Mouse (Mus musculus) kidney, adult 2 months (tissue): ENCODE measurements at regions not wholly inside any gene's neighbourhood (a gene's known extent, or its start where the extent isn't known, plus 50 kb on each side); places are given as distances from the start of the nearest gene placed in this dataset.
A peak's percentile ranks its signal among the peaks of the same experiment; 100 is the strongest.

Experiments used
- DNase-seq: peaks from one replicate; pipeline ENCODE4 v3.0.0; 2021
- H3K27ac ChIP-seq: fragments of 200-500 bp; 2 replicates; pipeline ENCODE4 v1.5.1; 2012; ENCODE audit warnings: low read depth, low read length, control low read depth, inconsistent platforms; ENCODE audit not compliant: insufficient read depth
- H3K27me3 ChIP-seq: fragments of 200-500 bp; replicated peaks from 2 replicates; pipeline ENCODE4 v1.6.1; 2012; ENCODE audit warnings: mild to moderate bottlenecking, moderate library complexity, low read length, inconsistent platforms; ENCODE audit not compliant: control insufficient read depth, insufficient read depth
- H3K36me3 ChIP-seq: fragments of 200-500 bp; 2 replicates; pipeline ENCODE4 v1.6.1; 2012; ENCODE audit warnings: mild to moderate bottlenecking, moderate library complexity, low read length, inconsistent platforms; ENCODE audit not compliant: control insufficient read depth, insufficient read depth
- H3K4me1 ChIP-seq: fragments of 200-500 bp; 2 replicates; pipeline ENCODE4 v1.6.1; 2011; ENCODE audit warnings: low read length; ENCODE audit not compliant: control insufficient read depth, insufficient read depth
- H3K4me3 ChIP-seq: fragments of 200-500 bp; 2 replicates; pipeline ENCODE4 v1.5.1; 2011; ENCODE audit warnings: mild to moderate bottlenecking, low read depth, low read length, control low read depth; ENCODE audit not compliant: insufficient read depth
- CTCF ChIP-seq: fragments of 200-500 bp; conservative IDR thresholded peaks from 2 replicates; pipeline ENCODE4 v1.5.1; 2011; ENCODE audit warnings: low read depth, mild to moderate bottlenecking, control low read depth, low read length, moderate library complexity, mixed read lengths; ENCODE audit not compliant: insufficient read depth, insufficient read length
- POLR2A ChIP-seq: fragments of 200-500 bp; IDR thresholded peaks from one replicate; pipeline ENCODE4 v1.6.1; 2011; ENCODE audit warnings: low read depth, low read length, control low read depth
- WGBS: fragments of 180-500 bp; shearing (Covaris S2); methylation state at CpG from one replicate; pipeline ENCODE4 v1.1.7; 2018; 5-methylcytosine and 5-hydroxymethylcytosine counted together

GRCm38 (mm10) chr13:37517055-37517807 is 172.2 kb downstream of the Ly86 start:
- DNase-seq = no peak
- no peak overlapping the region for H3K27ac ChIP-seq
- WGBS = 66% methylated on average over 14 of the region's 14 CpGs
- H3K36me3 ChIP-seq = no peaks in the 10 kb centered on the region
- H3K27me3 ChIP-seq = no peaks in the 10 kb centered on the region
- no peak overlapping the region for H3K4me3 ChIP-seq
- TF ChIP-seq CTCF = no peak
- TF ChIP-seq POLR2A = no peak
- peaks cover 16% of the 10 kb centered on the region; the same call in 1 of the 2 replicates for H3K4me1 ChIP-seq

- H3K36me3 ChIP-seq = no peaks in the 10 kb centered on the region
- 0 out of 2 replicates have a peak, but pooled peaks cover under 1% of the 10 kb centered on the region for H3K4me1 ChIP-seq
- no peak overlapping the region for H3K27ac ChIP-seq
- TF ChIP-seq CTCF (peak; percentile 31; the same call in 1 of the 2 replicates), POLR2A (no peak)
- H3K27me3 ChIP-seq = no peaks in the 10 kb centered on the region
- WGBS = 81% methylated on average over 3 of the region's 3 CpGs
- H3K4me3 ChIP-seq = no peak overlapping the region
- DNase-seq = peak; percentile 51
These were observed 174.9 kb downstream of the Ly86 start for GRCm38 (mm10) chr13:37519948-37520347.

- no peak overlapping the region for H3K4me3 ChIP-seq
- H3K27ac ChIP-seq = no peak overlapping the region
- 87% methylated on average over 15 of the region's 15 CpGs for WGBS
- no peaks in the 10 kb centered on the region for H3K4me1 ChIP-seq
- no peaks in the 10 kb centered on the region for H3K27me3 ChIP-seq
- DNase-seq = no peak
- TF ChIP-seq CTCF (no peak), POLR2A (no peak)
- H3K36me3 ChIP-seq = no peaks in the 10 kb centered on the region
These were observed 180.2 kb downstream of the Ly86 start for GRCm38 (mm10) chr13:37525097-37525726.

GRCm38 (mm10) chr13:37526102-37526501 is 181.1 kb downstream of the Ly86 start:
- Histone ChIP-seq H3K4me3 (no peak overlapping the region), H3K36me3 (no peaks in the 10 kb centered on the region), H3K27ac (no peak overlapping the region), H3K4me1 (no peaks in the 10 kb centered on the region), H3K27me3 (no peaks in the 10 kb centered on the region)
- 79% methylated on average over 8 of the region's 8 CpGs for WGBS
- no peak for TF ChIP-seq POLR2A
- no peak for TF ChIP-seq CTCF
- no peak for DNase-seq

GRCm38 (mm10) chr13:37528380-37528779 is 183.4 kb downstream of the Ly86 start:
- H3K36me3 ChIP-seq = no peaks in the 10 kb centered on the region
- H3K27me3 ChIP-seq = no peaks in the 10 kb centered on the region
- TF ChIP-seq CTCF (no peak), POLR2A (no peak)
- 80% methylated on average over 9 of the region's 9 CpGs for WGBS
- no peak overlapping the region for H3K4me3 ChIP-seq
- no peak overlapping the region for H3K27ac ChIP-seq
- DNase-seq = no peak
- no peaks in the 10 kb centered on the region for H3K4me1 ChIP-seq

GRCm38 (mm10) chr13:37528876-37529275 is 183.9 kb downstream of the Ly86 start:
- Histone ChIP-seq H3K27ac (no peak overlapping the region), H3K36me3 (no peaks in the 10 kb centered on the region), H3K4me1 (no peaks in the 10 kb centered on the region), H3K4me3 (no peak overlapping the region), H3K27me3 (no peaks in the 10 kb centered on the region)
- WGBS = 79% methylated on average over 7 of the region's 7 CpGs
- DNase-seq = no peak
- no peak for TF ChIP-seq POLR2A
- TF ChIP-seq CTCF = no peak

- no peak for DNase-seq
- no peak overlapping the region for H3K27ac ChIP-seq
- no peaks in the 10 kb centered on the region for H3K36me3 ChIP-seq
- H3K27me3 ChIP-seq = no peaks in the 10 kb centered on the region
- TF ChIP-seq POLR2A (no peak), CTCF (no peak)
- H3K4me3 ChIP-seq = no peak overlapping the region
- 47% methylated on average over 8 of the region's 8 CpGs for WGBS
- no peaks in the 10 kb centered on the region for H3K4me1 ChIP-seq
These were observed 186.6 kb downstream of the Ly86 start for GRCm38 (mm10) chr13:37531512-37532183.
